Mouse (Mus musculus): Measurements from ENCODE around the gene Cldn5.

- TF ChIP-seq CTCF (IDR thresholded peaks at IDR 0.05; ENCODE audit: low read depth) (no peak), EP300 (IDR thresholded peaks at IDR 0.05; ENCODE audit: low read depth) (no peak)
These were observed 744 bp downstream of the Cldn5 start for GRCm38 (mm10) chr16:18777101-18778080.

Measured in liver, embryonic 14.5 days (tissue).